In genomic region chr9:113813086-113813485, GRCm38 (mm10) we compare ENCODE assay signal across 13 mouse cellular contexts.
DNase-seq lines count a peak whose midpoint lies in the region; ATAC-seq lines count a peak whose summit lies in the region.
"Had no signal": no experiment of that assay in that cellular context is flagged by ENCODE, and none has a peak within 500 bp of the region (broad histone marks: within the 10 kb centered on the region; RNA-seq: fewer than 3 reads in every experiment).

No protein-coding gene starts in this region.

- H3K27me3 ChIP-seq in forebrain, embryonic 12.5 days: no peaks in the 10 kb centered on the region
- no peaks in the 10 kb centered on the region for H3K27me3 ChIP-seq in forebrain, embryonic 11.5 days (ENCODE audit: control insufficient read depth, insufficient read depth, low read length)
- H3K27me3 ChIP-seq in neural tube, embryonic 12.5 days (replicated peaks): no peaks in the 10 kb centered on the region
- no peaks in the 10 kb centered on the region for H3K27me3 ChIP-seq in hindbrain, embryonic 16.5 days (replicated peaks; ENCODE audit: control insufficient read depth, insufficient read depth, low read length)
- H3K27me3 ChIP-seq: limb, embryonic 15.5 days; lung, embryonic 15.5 days; megakaryocyte, embryonic 14.5 days had no signal

- H3K4me2 ChIP-seq in forebrain, embryonic 12.5 days: peak overlapping the region; percentile 38
- H3K4me2 ChIP-seq in forebrain, embryonic 11.5 days (ENCODE audit: low read depth, low read length, severe bottlenecking): no peak overlapping the region
- peak overlapping the region; percentile 47 for H3K4me2 ChIP-seq in neural tube, embryonic 12.5 days (replicated peaks)
- H3K4me2 ChIP-seq in hindbrain, embryonic 16.5 days (ENCODE audit: low read length): peak overlapping the region; percentile 61
- H3K4me2 ChIP-seq: lung, embryonic 15.5 days had no signal

- H3K27ac ChIP-seq in forebrain, embryonic 12.5 days: no peak overlapping the region
- H3K27ac ChIP-seq in forebrain, embryonic 11.5 days (ENCODE audit: low read depth, low read length): no peak overlapping the region
- no peak overlapping the region for H3K27ac ChIP-seq in neural tube, embryonic 12.5 days
- peak overlapping the region; percentile 77 for H3K27ac ChIP-seq in hindbrain, embryonic 16.5 days (ENCODE audit: low read depth, low read length)
- H3K27ac ChIP-seq: gastrocnemius, adult 2 months; limb, embryonic 15.5 days; lung, embryonic 15.5 days had no signal

- no peaks in the 10 kb centered on the region for H3K9me3 ChIP-seq in forebrain, embryonic 12.5 days
- H3K9me3 ChIP-seq in forebrain, embryonic 11.5 days (ENCODE audit: control insufficient read depth, low read length): no peaks in the 10 kb centered on the region
- H3K9me3 ChIP-seq in neural tube, embryonic 12.5 days: no peaks in the 10 kb centered on the region
- H3K9me3 ChIP-seq in hindbrain, embryonic 16.5 days (ENCODE audit: control insufficient read depth, low read length): no peaks in the 10 kb centered on the region
- H3K9me3 ChIP-seq: limb, embryonic 15.5 days; lung, embryonic 15.5 days; megakaryocyte, embryonic 14.5 days had no signal

- H3K4me1 ChIP-seq in forebrain, embryonic 12.5 days: peaks cover 4% of the 10 kb centered on the region; the same call in 1 of the 2 replicates
- no peaks in the 10 kb centered on the region for H3K4me1 ChIP-seq in forebrain, embryonic 11.5 days (replicated peaks; ENCODE audit: control insufficient read depth, insufficient read depth, low read length)
- H3K4me1 ChIP-seq in neural tube, embryonic 12.5 days: no peaks in the 10 kb centered on the region
- H3K4me1 ChIP-seq in hindbrain, embryonic 16.5 days (ENCODE audit: control insufficient read depth, insufficient read depth, low read depth, low read length): peaks cover 19% of the 10 kb centered on the region

- peak overlapping the region; percentile 28 for H3K4me3 ChIP-seq in forebrain, embryonic 12.5 days (replicated peaks)
- no peak overlapping the region for H3K4me3 ChIP-seq in forebrain, embryonic 11.5 days (ENCODE audit: low read depth, low read length)
- H3K4me3 ChIP-seq in neural tube, embryonic 12.5 days: peak overlapping the region; percentile 23; the same call in 1 of the 2 replicates
- H3K4me3 ChIP-seq in hindbrain, embryonic 16.5 days (ENCODE audit: low read length): peak overlapping the region; percentile 54
- H3K4me3 ChIP-seq: lung, embryonic 15.5 days; megakaryocyte, embryonic 14.5 days had no signal

- ATAC-seq in forebrain, embryonic 12.5 days (ENCODE audit: low FRiP score): no peak
- no peak for ATAC-seq in forebrain, embryonic 11.5 days (replicated peaks; ENCODE audit: low FRiP score)
- no peak for ATAC-seq in neural tube, embryonic 12.5 days (ENCODE audit: low FRiP score, low read depth)
- no peak for ATAC-seq in hindbrain, embryonic 16.5 days

- WGBS in forebrain, embryonic 12.5 days: 76% methylated on average over 5 of the region's 5 CpGs
- WGBS in forebrain, embryonic 11.5 days: 80% methylated on average over 5 of the region's 5 CpGs
- WGBS in neural tube, embryonic 12.5 days: 80% methylated on average over 5 of the region's 5 CpGs
- 62% methylated on average over 5 of the region's 5 CpGs for WGBS in hindbrain, embryonic 16.5 days

- no peak for DNase-seq in forebrain, embryonic 11.5 days (ENCODE audit: low spot score)
- no peak for DNase-seq in neural tube, embryonic 10.5 days (ENCODE audit: extremely low spot score, low spot score)
- no peak for DNase-seq in gastrocnemius, adult 8-10 months (ENCODE audit: low spot score in 2 of 2)
- DNase-seq in heart, adult 9 months (ENCODE audit: low spot score in 2 of 2): no peak
- DNase-seq: adrenal gland, postnatal 25 days; gastrocnemius, adult 2 months; kidney, adult 11 months had no signal

- H3K36me3 ChIP-seq in forebrain, embryonic 12.5 days (replicated peaks): no peaks in the 10 kb centered on the region
- no peaks in the 10 kb centered on the region; the same call in 1 of the 2 replicates for H3K36me3 ChIP-seq in forebrain, embryonic 11.5 days (ENCODE audit: control insufficient read depth, insufficient read depth, low read length)
- no peaks in the 10 kb centered on the region for H3K36me3 ChIP-seq in neural tube, embryonic 12.5 days
- no peaks in the 10 kb centered on the region for H3K36me3 ChIP-seq in hindbrain, embryonic 16.5 days (ENCODE audit: control insufficient read depth, insufficient read depth, low read length)
- H3K36me3 ChIP-seq: limb, embryonic 15.5 days; lung, embryonic 15.5 days had no signal

- H3K9ac ChIP-seq in forebrain, embryonic 12.5 days: peak overlapping the region; percentile 40; the same call in 1 of the 2 replicates
- no peak overlapping the region for H3K9ac ChIP-seq in forebrain, embryonic 11.5 days (ENCODE audit: low read length)
- no peak overlapping the region for H3K9ac ChIP-seq in neural tube, embryonic 12.5 days
- H3K9ac ChIP-seq in hindbrain, embryonic 16.5 days (ENCODE audit: low read depth, low read length): peak overlapping the region; percentile 71
- H3K9ac ChIP-seq: limb, embryonic 15.5 days; lung, embryonic 15.5 days had no signal

Comparison
In these comparisons a context has a peak if more than half of its experiments do, and no peak if none do; other contexts are left out.
1. H3K9ac ChIP-seq: peak in forebrain, embryonic 12.5 days (single experiment) and hindbrain, embryonic 16.5 days (single experiment); none in forebrain, embryonic 11.5 days (single experiment) and neural tube, embryonic 12.5 days (single experiment).